11 mouse cellular contexts compared by ENCODE assay signal in the genomic region with DNA sequence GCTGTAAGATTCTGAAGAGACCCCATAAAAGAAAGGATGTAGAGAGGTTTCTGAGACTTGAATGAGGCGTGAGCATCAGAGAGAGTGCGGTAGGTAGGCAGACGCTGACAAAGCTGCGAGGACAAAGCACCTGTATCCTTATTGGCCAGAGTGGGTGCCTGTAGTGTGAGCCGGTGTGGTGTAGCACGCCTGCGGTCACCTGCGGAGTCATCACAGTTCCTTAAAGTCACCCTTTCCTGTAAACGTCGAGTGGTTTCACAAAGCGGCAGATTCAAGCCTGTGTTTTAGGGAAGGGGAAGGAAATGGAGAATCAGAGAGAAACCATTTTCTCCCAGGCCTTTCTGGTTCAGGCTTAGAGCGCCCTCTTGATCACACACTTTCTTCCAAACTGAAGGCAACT. TPM values are rescaled to one million over a fixed set of nuclear protein-coding genes. Genes with fewer than 3 reads are reported as not detected.
DNase-seq lines count a peak whose midpoint lies in the region; ATAC-seq and TF ChIP-seq lines count a peak whose summit lies in the region.
"Had no signal": no experiment of that assay in that cellular context is flagged by ENCODE, and none has a peak within 500 bp of the region (broad histone marks: within the 10 kb centered on the region; RNA-seq: fewer than 3 reads in every experiment).

No protein-coding gene starts in this region.

- DNase-seq in heart, postnatal 14 days: no peak
- peak; percentile 25 for DNase-seq in thymus, adult 2 months
- no peak for DNase-seq in thymus, adult 18-20 months
- DNase-seq in adrenal gland, postnatal 25 days: no peak
- no peak for DNase-seq in kidney, adult 8-10 months
- DNase-seq in layer of hippocampus, postnatal 25 days (ENCODE audit: extremely low spot score in 1 of 2, low spot score in 1 of 2): no peak
- DNase-seq: kidney, postnatal 25 days had no signal

- H3K4me1 ChIP-seq in heart, embryonic 11.5 days (ENCODE audit: control insufficient read depth, insufficient read depth, low read length): no peaks in the 10 kb centered on the region
- H3K4me1 ChIP-seq in thymus, adult 2 months (replicated peaks; ENCODE audit: control insufficient read depth, insufficient read depth, low read length): peaks cover 4% of the 10 kb centered on the region

- no peak for TF ChIP-seq POLR2A in thymus, adult 2 months (IDR thresholded peaks at IDR 0.05; ENCODE audit: control insufficient read depth, extremely low read depth, insufficient read depth, low read length, poor library complexity)

- intact Hi-C loops in heart, postnatal 14 days (cut with DNase I): loop anchor here (10.0 kb wide), 1 partner anchor 545 kb away; no protein-coding TSS in a partner anchor

- no peaks in the 10 kb centered on the region for H3K9me3 ChIP-seq in heart, embryonic 11.5 days (replicated peaks; ENCODE audit: control insufficient read depth, low read length)

- WGBS in heart, embryonic 11.5 days (ENCODE audit: insufficient replicate concordance): 34% methylated on average over 12 of the region's 12 CpGs
- whole genome bisulfite sequencing in thymus, adult 2 months: 2% methylated on average over 12 of the region's 12 CpGs

- no peak for TF ChIP-seq CTCF in thymus, adult 2 months (IDR thresholded peaks at IDR 0.05; ENCODE audit: borderline replicate concordance, control insufficient read depth, extremely low read depth, insufficient read depth, low read length, poor library complexity)

- 0 out of 2 replicates have a peak overlapping the region, but pooled peaks have one; percentile 34 for H3K9ac ChIP-seq in heart, embryonic 11.5 days (ENCODE audit: low read depth, low read length)

- H3K4me3 ChIP-seq in heart, embryonic 11.5 days (ENCODE audit: low read depth, low read length): no peak overlapping the region
- peak overlapping the region; percentile 25 for H3K4me3 ChIP-seq in thymus, adult 2 months (ENCODE audit: control insufficient read depth, insufficient read depth, low read length)
- H3K4me3 ChIP-seq: erythroblast, embryonic 14.5 days had no signal

- H3K36me3 ChIP-seq in heart, embryonic 11.5 days (ENCODE audit: control insufficient read depth, insufficient read depth, low read length): no peaks in the 10 kb centered on the region
- H3K36me3 ChIP-seq in thymus, adult 2 months (ENCODE audit: control insufficient read depth, insufficient read depth, low read length): no peaks in the 10 kb centered on the region

- ATAC-seq in heart, embryonic 11.5 days (replicated peaks; ENCODE audit: insufficient number of reproducible peaks, low FRiP score, low TSS enrichment): no peak
- ATAC-seq in megakaryocyte progenitor cell, adult 5-6 weeks (replicated peaks; ENCODE audit: poor library complexity): peak; percentile 96

- no peaks in the 10 kb centered on the region for H3K27me3 ChIP-seq in heart, embryonic 11.5 days (ENCODE audit: control insufficient read depth, insufficient read depth, low read length)
- H3K27me3 ChIP-seq in thymus, adult 2 months (ENCODE audit: control insufficient read depth, insufficient read depth, low read length): no peaks in the 10 kb centered on the region

- peak overlapping the region; percentile 42 for H3K4me2 ChIP-seq in heart, embryonic 11.5 days

- no peak overlapping the region for H3K27ac ChIP-seq in heart, embryonic 11.5 days (ENCODE audit: low read depth, low read length)
- no peak overlapping the region for H3K27ac ChIP-seq in thymus, adult 2 months (ENCODE audit: control insufficient read depth, insufficient read depth, low read length)

RNA-seq across cellular contexts. Expression of a gene that starts 13.9 kb away (rescaled TPM):
- 0.03 TPM in 2 replicates for polyA plus RNA-seq in heart, embryonic 11.5 days (2014; fragmentation: Nextera tagmentation; extraction: Ambion mirVana)
- total RNA-seq in heart, postnatal 14 days (2021): under 1 TPM; 0.02 to 0.43 TPM
- 0.06 and 0.07 TPM in 2 replicates for polyA plus RNA-seq in thymus, adult 2 months (2012; rRNA removed)
- total RNA-seq in megakaryocyte progenitor cell, adult 5-6 weeks (2015): not detected in 2 replicates
- total RNA-seq in megakaryocyte progenitor cell, adult 5-6 weeks (2017): not detected in 2 replicates
- total RNA-seq in adrenal gland, postnatal 25 days (2021): 0.10 and 0.18 TPM in 2 replicates
- 1 to 10 TPM; 2.9 to 3.8 TPM for total RNA-seq in layer of hippocampus, postnatal 25 days (2021)
- polyA plus RNA-seq: erythroblast, embryonic 14.5 days; liver, embryonic 16.5 days had no signal
